In genomic region chr11:48661641-48662040, GRCm38 (mm10) we compare ENCODE assay signal across 27 mouse cellular contexts.
DNase-seq lines count a peak whose midpoint lies in the region; ATAC-seq and TF ChIP-seq lines count a peak whose summit lies in the region.
"Had no signal": no experiment of that assay in that cellular context is flagged by ENCODE, and none has a peak within 500 bp of the region (broad histone marks: within the 10 kb centered on the region; RNA-seq: fewer than 3 reads in every experiment).

No protein-coding gene starts in this region.

- TF ChIP-seq POLR2A in brain, embryonic 14.5 days (IDR thresholded peaks at IDR 0.05; ENCODE audit: borderline replicate concordance, extremely low read depth, insufficient read depth, insufficient read length, poor library complexity, severe bottlenecking): no peak

- 61% methylated on average over 4 of the region's 4 CpGs for WGBS in forebrain, embryonic 14.5 days
- 77% methylated on average over 4 of the region's 4 CpGs for WGBS in forebrain, embryonic 10.5 days
- 40% methylated on average over 4 of the region's 4 CpGs for WGBS in hindbrain, embryonic 14.5 days
- 53% methylated on average over 4 of the region's 4 CpGs for WGBS in heart, embryonic 11.5 days (ENCODE audit: insufficient replicate concordance)

- H3K9me3 ChIP-seq in forebrain, embryonic 14.5 days (replicated peaks; ENCODE audit: control insufficient read depth, low read length): no peaks in the 10 kb centered on the region
- no peaks in the 10 kb centered on the region for H3K9me3 ChIP-seq in forebrain, embryonic 10.5 days
- H3K9me3 ChIP-seq in hindbrain, embryonic 14.5 days (ENCODE audit: control insufficient read depth, low read length): no peaks in the 10 kb centered on the region
- H3K9me3 ChIP-seq in heart, embryonic 11.5 days (replicated peaks; ENCODE audit: control insufficient read depth, low read length): no peaks in the 10 kb centered on the region
- H3K9me3 ChIP-seq: embryonic facial prominence, embryonic 10.5 days; embryonic facial prominence, embryonic 15.5 days; liver, embryonic 12.5 days; neural tube, embryonic 13.5 days had no signal

- H3K27me3 ChIP-seq in forebrain, embryonic 14.5 days (replicated peaks; ENCODE audit: control insufficient read depth, insufficient read depth, low read length): no peaks in the 10 kb centered on the region
- H3K27me3 ChIP-seq in forebrain, embryonic 10.5 days (ENCODE audit: poor library complexity, severe bottlenecking): no peaks in the 10 kb centered on the region
- no peaks in the 10 kb centered on the region for H3K27me3 ChIP-seq in hindbrain, embryonic 14.5 days (ENCODE audit: control insufficient read depth, insufficient read depth, low read length)
- H3K27me3 ChIP-seq in heart, embryonic 11.5 days (ENCODE audit: control insufficient read depth, insufficient read depth, low read length): no peaks in the 10 kb centered on the region
- H3K27me3 ChIP-seq: embryonic facial prominence, embryonic 15.5 days; liver, embryonic 12.5 days; neural tube, embryonic 13.5 days had no signal

- no peak overlapping the region for H3K27ac ChIP-seq in forebrain, embryonic 14.5 days (ENCODE audit: low read depth, low read length)
- no peak overlapping the region for H3K27ac ChIP-seq in forebrain, embryonic 10.5 days
- no peak overlapping the region for H3K27ac ChIP-seq in hindbrain, embryonic 14.5 days
- no peak overlapping the region for H3K27ac ChIP-seq in heart, embryonic 11.5 days (ENCODE audit: low read depth, low read length)
- H3K27ac ChIP-seq: embryonic facial prominence, embryonic 10.5 days; embryonic facial prominence, embryonic 15.5 days; layer of hippocampus, adult 2 months; left cerebral cortex, adult 2 months; liver, embryonic 12.5 days; neural tube, embryonic 13.5 days had no signal

- H3K4me3 ChIP-seq in forebrain, embryonic 14.5 days (ENCODE audit: low read depth, low read length): no peak overlapping the region
- H3K4me3 ChIP-seq in forebrain, embryonic 10.5 days: no peak overlapping the region
- H3K4me3 ChIP-seq in hindbrain, embryonic 14.5 days (replicated peaks; ENCODE audit: low read length): no peak overlapping the region
- no peak overlapping the region for H3K4me3 ChIP-seq in heart, embryonic 11.5 days (ENCODE audit: low read depth, low read length)
- H3K4me3 ChIP-seq: embryonic facial prominence, embryonic 10.5 days; embryonic facial prominence, embryonic 15.5 days; layer of hippocampus, adult 2 months; left cerebral cortex, adult 2 months; liver, embryonic 12.5 days; neural tube, embryonic 13.5 days had no signal

- no peak for TF ChIP-seq CTCF in brain, embryonic 14.5 days (IDR thresholded peaks at IDR 0.05; ENCODE audit: borderline replicate concordance, extremely low read depth, insufficient read depth, insufficient read length)

- ATAC-seq in forebrain, embryonic 14.5 days: peak; percentile 46; the same call in 1 of the 2 replicates
- peak; percentile 51; the same call in 1 of the 2 replicates for ATAC-seq in hindbrain, embryonic 14.5 days (ENCODE audit: low FRiP score)
- no peak for ATAC-seq in heart, embryonic 11.5 days (replicated peaks; ENCODE audit: insufficient number of reproducible peaks, low FRiP score, low TSS enrichment)
- ATAC-seq: intestine, embryonic 16.5 days; liver, embryonic 12.5 days; liver, postnatal 0 days; Patski had no signal

- no peak overlapping the region for H3K9ac ChIP-seq in forebrain, embryonic 14.5 days (ENCODE audit: low read length)
- no peak overlapping the region for H3K9ac ChIP-seq in hindbrain, embryonic 14.5 days
- H3K9ac ChIP-seq in heart, embryonic 11.5 days (ENCODE audit: low read depth, low read length): no peak overlapping the region
- H3K9ac ChIP-seq: embryonic facial prominence, embryonic 15.5 days; liver, embryonic 12.5 days; liver, postnatal 0 days; neural tube, embryonic 13.5 days had no signal

- H3K4me1 ChIP-seq in forebrain, embryonic 14.5 days (ENCODE audit: control insufficient read depth, insufficient read depth, low read length): no peaks in the 10 kb centered on the region
- no peaks in the 10 kb centered on the region for H3K4me1 ChIP-seq in forebrain, embryonic 10.5 days
- H3K4me1 ChIP-seq in hindbrain, embryonic 14.5 days (replicated peaks; ENCODE audit: control insufficient read depth, insufficient read depth, low read length): 0 out of 2 replicates have a peak, but pooled peaks cover 4% of the 10 kb centered on the region
- no peaks in the 10 kb centered on the region for H3K4me1 ChIP-seq in heart, embryonic 11.5 days (ENCODE audit: control insufficient read depth, insufficient read depth, low read length)
- H3K4me1 ChIP-seq: embryonic facial prominence, embryonic 10.5 days; embryonic facial prominence, embryonic 15.5 days; liver, embryonic 12.5 days; neural tube, embryonic 13.5 days had no signal

- H3K4me2 ChIP-seq in forebrain, embryonic 14.5 days (ENCODE audit: low read length): no peak overlapping the region
- no peak overlapping the region for H3K4me2 ChIP-seq in hindbrain, embryonic 14.5 days (replicated peaks)
- H3K4me2 ChIP-seq in heart, embryonic 11.5 days: no peak overlapping the region
- H3K4me2 ChIP-seq: embryonic facial prominence, embryonic 15.5 days; liver, embryonic 12.5 days; neural tube, embryonic 13.5 days had no signal

- peak; percentile 20 for DNase-seq in forebrain, embryonic 14.5 days (ENCODE audit: low spot score)
- no peak for DNase-seq in forebrain, embryonic 10.5 days (ENCODE audit: extremely low spot score, low spot score)
- DNase-seq in kidney, postnatal 4 days: peak; percentile 11 to 13
- DNase-seq in kidney, postnatal 14 days: no peak
- peak; percentile 64 for DNase-seq in brain, embryonic 14.5 days (ENCODE audit: low read depth)
- DNase-seq in hindbrain, embryonic 14.5 days (ENCODE audit: low spot score): no peak
- DNase-seq in ovary, postnatal 14 days (ENCODE audit: low spot score): no peak
- DNase-seq: adrenal gland, postnatal 10 days; cerebellum, adult 2 months; cerebellum, postnatal 25 days; gastrocnemius, postnatal 10 days; heart, postnatal 14 days; kidney, adult 8-10 months; kidney, postnatal 10 days; liver, postnatal 0 days; lung, postnatal 36 days; thymus, adult 2 months; thymus, postnatal 4 days had no signal

- H3K36me3 ChIP-seq in forebrain, embryonic 14.5 days (ENCODE audit: control insufficient read depth, insufficient read depth, low read length): no peaks in the 10 kb centered on the region
- no peaks in the 10 kb centered on the region for H3K36me3 ChIP-seq in forebrain, embryonic 10.5 days (replicated peaks)
- H3K36me3 ChIP-seq in hindbrain, embryonic 14.5 days (replicated peaks; ENCODE audit: control insufficient read depth, insufficient read depth): no peaks in the 10 kb centered on the region
- no peaks in the 10 kb centered on the region for H3K36me3 ChIP-seq in heart, embryonic 11.5 days (ENCODE audit: control insufficient read depth, insufficient read depth, low read length)
- H3K36me3 ChIP-seq: embryonic facial prominence, embryonic 10.5 days; embryonic facial prominence, embryonic 15.5 days; liver, embryonic 12.5 days; neural tube, embryonic 13.5 days had no signal

Comparison
In these comparisons a context has a peak if more than half of its experiments do, and no peak if none do; other contexts are left out.
1. DNase-seq: peak in forebrain, embryonic 14.5 days (single experiment), kidney, postnatal 4 days (2 of 2) and brain, embryonic 14.5 days (single experiment); none in forebrain, embryonic 10.5 days (single experiment), kidney, postnatal 14 days (single experiment), hindbrain, embryonic 14.5 days (single experiment) and ovary, postnatal 14 days (single experiment).